ENCODE assay signal across 9 mouse cellular contexts in genomic region chr6:22493632-22494260, GRCm38 (mm10).
A peak's percentile ranks its signal among the peaks of the same experiment; 100 is the strongest.
DNase-seq lines count a peak whose midpoint lies in the region; ATAC-seq and TF ChIP-seq lines count a peak whose summit lies in the region.
"Had no signal": no experiment of that assay in that cellular context is flagged by ENCODE, and none has a peak within 500 bp of the region (broad histone marks: within the 10 kb centered on the region; RNA-seq: fewer than 3 reads in every experiment).

No protein-coding gene starts in this region.

- no peak overlapping the region for H3K27ac ChIP-seq in hindbrain, embryonic 12.5 days
- H3K27ac ChIP-seq in lung, embryonic 14.5 days (ENCODE audit: low read depth) = no peak overlapping the region
- H3K27ac ChIP-seq: liver, embryonic 13.5 days had no signal

- peak; percentile 94 for ATAC-seq in common myeloid progenitor, adult 5-6 weeks (replicated peaks; ENCODE audit: low read depth, poor library complexity, severe bottlenecking)
- ATAC-seq in hindbrain, embryonic 12.5 days (ENCODE audit: low FRiP score) = peak; percentile 68; the same call in 1 of the 2 replicates
- peak; percentile 45 for ATAC-seq in lung, embryonic 14.5 days (ENCODE audit: insufficient read depth)

- peak; percentile 77 for TF ChIP-seq CTCF in lung, embryonic 14.5 days (IDR thresholded peaks at IDR 0.05; ENCODE audit: low read depth)

- H3K27me3 ChIP-seq in hindbrain, embryonic 12.5 days = no peaks in the 10 kb centered on the region
- H3K27me3 ChIP-seq in lung, embryonic 14.5 days (ENCODE audit: insufficient read depth, low read length) = no peaks in the 10 kb centered on the region
- H3K27me3 ChIP-seq: liver, embryonic 13.5 days had no signal

- DNase-seq in adrenal gland, adult (ENCODE audit: inconsistent age in 2 of 2, low spot score in 1 of 2) = peak; percentile 10 to 79
- no peak for DNase-seq in adrenal gland, postnatal 4 days (ENCODE audit: low spot score in 2 of 2)
- peak; percentile 45 for DNase-seq in right cerebral cortex, adult 18-20 months
- no peak for DNase-seq in right cerebral cortex, postnatal 14 days
- peak; percentile 93 for DNase-seq in lung, embryonic 14.5 days
- peak; percentile 92 for DNase-seq in retina, embryonic 14.5 days (ENCODE audit: low spot score)
- DNase-seq: liver, embryonic 13.5 days had no signal

- H3K4me3 ChIP-seq in hindbrain, embryonic 12.5 days = no peak overlapping the region
- H3K4me3 ChIP-seq in lung, embryonic 14.5 days (ENCODE audit: low read depth, low read length) = no peak overlapping the region
- H3K4me3 ChIP-seq: liver, embryonic 13.5 days had no signal

- 46% methylated on average over 11 of the region's 11 CpGs for WGBS in hindbrain, embryonic 12.5 days
- 39% methylated on average over 11 of the region's 11 CpGs for WGBS in lung, embryonic 14.5 days

- H3K4me1 ChIP-seq in hindbrain, embryonic 12.5 days = no peaks in the 10 kb centered on the region
- H3K4me1 ChIP-seq in lung, embryonic 14.5 days (ENCODE audit: insufficient read depth) = no peaks in the 10 kb centered on the region
- H3K4me1 ChIP-seq: liver, embryonic 13.5 days had no signal

- no peak overlapping the region for H3K9ac ChIP-seq in hindbrain, embryonic 12.5 days
- no peak overlapping the region for H3K9ac ChIP-seq in lung, embryonic 14.5 days
- H3K9ac ChIP-seq: liver, embryonic 13.5 days had no signal

- H3K4me2 ChIP-seq in hindbrain, embryonic 12.5 days (replicated peaks) = no peak overlapping the region
- no peak overlapping the region for H3K4me2 ChIP-seq in lung, embryonic 14.5 days
- H3K4me2 ChIP-seq: liver, embryonic 13.5 days had no signal

- no peaks in the 10 kb centered on the region for H3K9me3 ChIP-seq in hindbrain, embryonic 12.5 days (replicated peaks)
- H3K9me3 ChIP-seq in lung, embryonic 14.5 days (ENCODE audit: low read depth, low read length) = no peaks in the 10 kb centered on the region
- H3K9me3 ChIP-seq: liver, embryonic 13.5 days had no signal

- H3K36me3 ChIP-seq in hindbrain, embryonic 12.5 days = no peaks in the 10 kb centered on the region
- H3K36me3 ChIP-seq in lung, embryonic 14.5 days (ENCODE audit: insufficient read depth) = no peaks in the 10 kb centered on the region
- H3K36me3 ChIP-seq: liver, embryonic 13.5 days had no signal

Comparison
In these comparisons a context has a peak if more than half of its experiments do, and no peak if none do; other contexts are left out.
1. DNase-seq: peak in adrenal gland, adult (2 of 2), right cerebral cortex, adult 18-20 months (single experiment), lung, embryonic 14.5 days (single experiment) and retina, embryonic 14.5 days (single experiment); none in adrenal gland, postnatal 4 days (0 of 2) and right cerebral cortex, postnatal 14 days (single experiment).
2. Peak in every context shown above with its lines, with median percentiles within 50 percentile points of each other: ATAC-seq.